Mouse (Mus musculus): ENCODE data around the gene Sfrp2. TPM values are rescaled to one million over a fixed set of nuclear protein-coding genes. Genes with fewer than 3 reads are reported as not detected.

Sfrp2 gene
- polyA plus RNA-seq (2015; fragmentation: Nextera tagmentation; extraction: Ambion mirVana): 37.8 and 46.7 TPM in 2 replicates

- Histone ChIP-seq H3K4me3 (ENCODE audit: low read depth, low read length) (peak within 1 kb of the TSS; percentile 51), H3K4me1 (ENCODE audit: control insufficient read depth, insufficient read depth, low read length) (peaks cover 13% of the 10 kb centered on the region), H3K27me3 (ENCODE audit: control insufficient read depth, insufficient read depth, low read depth, low read length) (no peaks in the 10 kb centered on the region), H3K4me2 (ENCODE audit: low read length) (peak within 1 kb of the TSS; percentile 93), H3K27ac (ENCODE audit: low read length) (no peak within 1 kb of the TSS), H3K9ac (ENCODE audit: low read depth, low read length) (peak within 1 kb of the TSS; percentile 75), H3K9me3 (replicated peaks; ENCODE audit: control insufficient read depth, low read length, poor library complexity, severe bottlenecking) (no peaks in the 10 kb centered on the region), H3K36me3 (ENCODE audit: control insufficient read depth, insufficient read depth, low read length) (no peaks in the 10 kb centered on the region)
- under 1% methylated on average over 82 of the region's 82 CpGs for WGBS
- peak; percentile 65 for ATAC-seq
Measured at GRCm38 (mm10) chr3:83765871-83766725, at the start of gene Sfrp2. Gene Sfrp2 (plus strand): TSS chr3:83766321.

GRCm38 (mm10) chr3:83717643-83718231, 48.4 kb upstream of the Sfrp2 start:
- no peak overlapping the region for H3K9ac ChIP-seq (ENCODE audit: low read depth, low read length)
- ATAC-seq: no peak
- WGBS: 71% methylated on average over 7 of the region's 7 CpGs
- no peaks in the 10 kb centered on the region for H3K36me3 ChIP-seq (ENCODE audit: control insufficient read depth, insufficient read depth, low read length)
- H3K4me3 ChIP-seq (ENCODE audit: low read depth, low read length): no peak overlapping the region
- H3K4me1 ChIP-seq (ENCODE audit: control insufficient read depth, insufficient read depth, low read length): no peaks in the 10 kb centered on the region
- no peak overlapping the region for H3K27ac ChIP-seq (ENCODE audit: low read length)
- H3K9me3 ChIP-seq (replicated peaks; ENCODE audit: control insufficient read depth, low read length, poor library complexity, severe bottlenecking): no peaks in the 10 kb centered on the region
- H3K4me2 ChIP-seq (ENCODE audit: low read length): no peak overlapping the region
- H3K27me3 ChIP-seq (ENCODE audit: control insufficient read depth, insufficient read depth, low read depth, low read length): no peaks in the 10 kb centered on the region

GRCm38 (mm10) chr3:83718662-83719061, 47.5 kb upstream of the Sfrp2 start:
- no peak overlapping the region for H3K4me3 ChIP-seq (ENCODE audit: low read depth, low read length)
- no peaks in the 10 kb centered on the region for H3K27me3 ChIP-seq (ENCODE audit: control insufficient read depth, insufficient read depth, low read depth, low read length)
- H3K9me3 ChIP-seq (replicated peaks; ENCODE audit: control insufficient read depth, low read length, poor library complexity, severe bottlenecking): no peaks in the 10 kb centered on the region
- H3K36me3 ChIP-seq (ENCODE audit: control insufficient read depth, insufficient read depth, low read length): no peaks in the 10 kb centered on the region
- no peaks in the 10 kb centered on the region for H3K4me1 ChIP-seq (ENCODE audit: control insufficient read depth, insufficient read depth, low read length)
- 80% methylated on average over 4 of the region's 4 CpGs for WGBS
- no peak for ATAC-seq
- no peak overlapping the region for H3K9ac ChIP-seq (ENCODE audit: low read depth, low read length)
- H3K27ac ChIP-seq (ENCODE audit: low read length): no peak overlapping the region
- H3K4me2 ChIP-seq (ENCODE audit: low read length): no peak overlapping the region

GRCm38 (mm10) chr3:83728223-83728622, 37.9 kb upstream of the Sfrp2 start:
- H3K27me3 ChIP-seq (ENCODE audit: control insufficient read depth, insufficient read depth, low read depth, low read length): no peaks in the 10 kb centered on the region
- WGBS: 89% methylated on average over 3 of the region's 3 CpGs

GRCm38 (mm10) chr3:83728675-83729390, 37.3 kb upstream of the Sfrp2 start:
- H3K4me2 ChIP-seq (ENCODE audit: low read length): no peak overlapping the region
- H3K27ac ChIP-seq (ENCODE audit: low read length): no peak overlapping the region
- no peaks in the 10 kb centered on the region for H3K27me3 ChIP-seq (ENCODE audit: control insufficient read depth, insufficient read depth, low read depth, low read length)
- no peaks in the 10 kb centered on the region for H3K36me3 ChIP-seq (ENCODE audit: control insufficient read depth, insufficient read depth, low read length)
- WGBS: 90% methylated on average over 9 of the region's 9 CpGs
- H3K9me3 ChIP-seq (replicated peaks; ENCODE audit: control insufficient read depth, low read length, poor library complexity, severe bottlenecking): no peaks in the 10 kb centered on the region
- no peaks in the 10 kb centered on the region for H3K4me1 ChIP-seq (ENCODE audit: control insufficient read depth, insufficient read depth, low read length)
- no peak for ATAC-seq
- H3K4me3 ChIP-seq (ENCODE audit: low read depth, low read length): no peak overlapping the region
- no peak overlapping the region for H3K9ac ChIP-seq (ENCODE audit: low read depth, low read length)

More at GRCm38 (mm10) chr3:83728223-83728622, 37.9 kb upstream of the Sfrp2 start:
- ATAC-seq: no peak
- Histone ChIP-seq H3K27ac (ENCODE audit: low read length) (no peak overlapping the region), H3K4me1 (ENCODE audit: control insufficient read depth, insufficient read depth, low read length) (no peaks in the 10 kb centered on the region), H3K9ac (ENCODE audit: low read depth, low read length) (no peak overlapping the region), H3K4me3 (ENCODE audit: low read depth, low read length) (no peak overlapping the region), H3K9me3 (replicated peaks; ENCODE audit: control insufficient read depth, low read length, poor library complexity, severe bottlenecking) (no peaks in the 10 kb centered on the region), H3K36me3 (ENCODE audit: control insufficient read depth, insufficient read depth, low read length) (no peaks in the 10 kb centered on the region), H3K4me2 (ENCODE audit: low read length) (no peak overlapping the region)

GRCm38 (mm10) chr3:83733985-83734384, 32.1 kb upstream of the Sfrp2 start:
- no peak overlapping the region for H3K27ac ChIP-seq (ENCODE audit: low read length)
- ATAC-seq: no peak

GRCm38 (mm10) chr3:83736980-83737379, 29.1 kb upstream of the Sfrp2 start:
- Histone ChIP-seq H3K9ac (ENCODE audit: low read depth, low read length) (no peak overlapping the region), H3K4me1 (ENCODE audit: control insufficient read depth, insufficient read depth, low read length) (no peaks in the 10 kb centered on the region), H3K27ac (ENCODE audit: low read length) (no peak overlapping the region), H3K36me3 (ENCODE audit: control insufficient read depth, insufficient read depth, low read length) (no peaks in the 10 kb centered on the region), H3K4me3 (ENCODE audit: low read depth, low read length) (no peak overlapping the region), H3K9me3 (replicated peaks; ENCODE audit: control insufficient read depth, low read length, poor library complexity, severe bottlenecking) (no peaks in the 10 kb centered on the region), H3K27me3 (ENCODE audit: control insufficient read depth, insufficient read depth, low read depth, low read length) (no peaks in the 10 kb centered on the region), H3K4me2 (ENCODE audit: low read length) (no peak overlapping the region)
- WGBS: 92% methylated on average over 4 of the region's 4 CpGs
- ATAC-seq: no peak

More at GRCm38 (mm10) chr3:83733985-83734384, 32.1 kb upstream of the Sfrp2 start:
- Histone ChIP-seq H3K9ac (ENCODE audit: low read depth, low read length) (no peak overlapping the region), H3K27me3 (ENCODE audit: control insufficient read depth, insufficient read depth, low read depth, low read length) (no peaks in the 10 kb centered on the region), H3K4me2 (ENCODE audit: low read length) (no peak overlapping the region), H3K4me1 (ENCODE audit: control insufficient read depth, insufficient read depth, low read length) (no peaks in the 10 kb centered on the region), H3K4me3 (ENCODE audit: low read depth, low read length) (no peak overlapping the region), H3K9me3 (replicated peaks; ENCODE audit: control insufficient read depth, low read length, poor library complexity, severe bottlenecking) (no peaks in the 10 kb centered on the region), H3K36me3 (ENCODE audit: control insufficient read depth, insufficient read depth, low read length) (no peaks in the 10 kb centered on the region)
- 76% methylated on average over 8 of the region's 8 CpGs for WGBS

- H3K4me2 ChIP-seq (ENCODE audit: low read length): no peak overlapping the region
Measured at GRCm38 (mm10) chr3:83740246-83740645, 25.9 kb upstream of the Sfrp2 start.

More at GRCm38 (mm10) chr3:83740246-83740645, 25.9 kb upstream of the Sfrp2 start:
- WGBS: 69% methylated on average over 2 of the region's 2 CpGs
- H3K9me3 ChIP-seq (replicated peaks; ENCODE audit: control insufficient read depth, low read length, poor library complexity, severe bottlenecking): no peaks in the 10 kb centered on the region
- no peaks in the 10 kb centered on the region for H3K27me3 ChIP-seq (ENCODE audit: control insufficient read depth, insufficient read depth, low read depth, low read length)
- no peak overlapping the region for H3K9ac ChIP-seq (ENCODE audit: low read depth, low read length)
- no peak overlapping the region for H3K27ac ChIP-seq (ENCODE audit: low read length)
- no peak overlapping the region for H3K4me3 ChIP-seq (ENCODE audit: low read depth, low read length)
- H3K36me3 ChIP-seq (ENCODE audit: control insufficient read depth, insufficient read depth, low read length): no peaks in the 10 kb centered on the region
- no peak for ATAC-seq
- no peaks in the 10 kb centered on the region for H3K4me1 ChIP-seq (ENCODE audit: control insufficient read depth, insufficient read depth, low read length)

Data from midbrain, embryonic 16.5 days (tissue).